Mouse (Mus musculus) midbrain, postnatal 0 days (tissue): ENCODE results near the gene Fndc9. TPM values are rescaled to one million over a fixed set of nuclear protein-coding genes. Genes with fewer than 3 reads are reported as not detected.

Experiments used
- ATAC-seq: fragments of 200-750 bp; cut with Nextera tagmentation; 2 replicates; pipeline ENCODE4 v1.8.0; 2017; ENCODE audit warnings: moderate number of reproducible peaks, mild to moderate bottlenecking, moderate TSS enrichment, moderate library complexity; ENCODE audit not compliant: low FRiP score
- DNase-seq: peaks from one replicate; pipeline ENCODE4 v3.0.0-alpha.2; 2015; ENCODE audit warnings: low spot score
- H3K27ac ChIP-seq: fragments of 300-500 bp; sonication (generic); 2 replicates; pipeline ENCODE4 v1.5.1; 2014; ENCODE audit warnings: low read depth, mild to moderate bottlenecking, low read length, mixed read lengths
- H3K27me3 ChIP-seq: fragments of 300-500 bp; sonication (generic); 2 replicates; pipeline ENCODE4 v1.6.1; 2014; ENCODE audit warnings: low read length, control low read depth, mixed read lengths; ENCODE audit not compliant: insufficient read depth
- H3K36me3 ChIP-seq: fragments of 300-500 bp; sonication (generic); 2 replicates; pipeline ENCODE4 v1.6.1; 2014; ENCODE audit warnings: low read length, control low read depth, mixed read lengths; ENCODE audit not compliant: insufficient read depth
- H3K4me1 ChIP-seq: fragments of 300-500 bp; sonication (generic); 2 replicates; pipeline ENCODE4 v1.6.1; 2014; ENCODE audit warnings: mild to moderate bottlenecking, control low read depth, antibody characterized with exemption, low read length, mixed read lengths; ENCODE audit not compliant: insufficient read depth
- H3K4me2 ChIP-seq: fragments of 300-500 bp; sonication (generic); 2 replicates; pipeline ENCODE4 v1.6.1; 2014; ENCODE audit warnings: low read depth, mild to moderate bottlenecking, low read length, mixed read lengths; ENCODE audit not compliant: poor library complexity, severe bottlenecking
- H3K4me3 ChIP-seq: fragments of 300-500 bp; sonication (generic); 2 replicates; pipeline ENCODE4 v1.5.1; 2014; ENCODE audit warnings: low read depth, mild to moderate bottlenecking, low read length, moderate library complexity
- H3K9ac ChIP-seq: fragments of 300-500 bp; sonication (generic); replicated peaks from 2 replicates; pipeline ENCODE4 v1.6.1; 2014; ENCODE audit warnings: mild to moderate bottlenecking, low read length, moderate library complexity, mixed read lengths; ENCODE audit not compliant: poor library complexity, severe bottlenecking
- H3K9me3 ChIP-seq: fragments of 300-500 bp; sonication (generic); 2 replicates; pipeline ENCODE4 v1.6.1; 2016; ENCODE audit warnings: low read length, control low read depth
- CTCF ChIP-seq: IDR thresholded peaks from 2 replicates; pipeline ENCODE4 v1.5.1; 2016; ENCODE audit warnings: antibody characterized with exemption, mild to moderate bottlenecking
- WGBS: fragments of 180-500 bp; shearing (Covaris S2); extraction: QIAGEN DNeasy Blood & Tissue Kit; methylation state at CpG from one replicate; pipeline ENCODE4 v1.1.7; 2014; 5-methylcytosine and 5-hydroxymethylcytosine counted together
- polyA plus RNA-seq: library from polyadenylated mRNA; unstranded; fragments of >200 nt; fragmentation: Nextera tagmentation; extraction: Ambion mirVana; gene quantifications from 2 replicates; pipeline ENCODE4 v1.2.1, GENCODE M21; 2015
- total RNA-seq: library from RNA; depleted of rRNA; stranded (reverse); fragments of >200 nt; gene quantifications from 2 replicates; pipeline ENCODE4 v1.2.3, GENCODE M21; 2014

Gene Fndc9
- total and polyA plus RNA-seq, 2 experiments from 2014 or later: 12.2 to 18.9 TPM

DNA sequence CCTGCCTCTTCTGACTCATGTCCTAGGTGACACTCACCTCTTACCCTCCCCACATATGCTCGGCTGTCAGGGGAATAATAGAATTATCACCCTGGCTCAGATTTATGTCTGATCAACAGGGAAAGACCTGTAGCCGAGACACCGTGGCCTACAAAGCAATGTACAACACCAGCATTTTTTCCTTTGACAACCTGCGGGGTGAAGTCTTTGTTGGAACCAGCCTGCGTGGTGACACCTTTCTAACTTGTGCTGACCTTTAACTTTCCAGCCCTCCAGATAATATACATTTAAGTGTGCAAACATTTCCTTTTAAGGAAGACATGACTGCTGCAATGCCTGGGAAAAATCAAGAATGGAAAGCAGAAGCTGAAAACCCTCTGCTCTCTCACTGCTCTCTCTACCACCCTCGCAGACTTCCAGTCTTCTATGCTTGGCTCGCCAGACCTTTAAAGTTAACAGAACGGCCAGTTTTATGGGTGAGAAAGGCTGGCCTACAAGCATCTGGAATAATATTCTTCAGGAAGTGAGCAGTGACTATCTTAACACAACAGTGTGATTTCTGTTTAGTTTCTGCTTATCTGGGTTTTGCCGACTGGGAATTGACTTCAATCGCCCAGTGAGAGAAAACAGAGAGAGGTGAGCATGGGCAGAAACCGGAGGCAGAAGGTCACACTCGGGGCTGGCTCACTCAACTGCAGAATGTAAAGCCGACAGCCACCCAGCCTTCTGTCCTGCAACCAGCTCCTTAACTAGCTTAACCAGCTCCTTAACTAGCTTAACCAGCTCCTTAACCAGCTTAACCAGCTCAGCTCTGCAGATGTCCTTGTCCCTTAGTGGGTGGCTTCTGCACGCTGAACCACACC lies 20.7 kb upstream of the Fndc9 start:
- Histone ChIP-seq H3K9ac (no peak overlapping the region), H3K36me3 (peaks cover 3% of the 10 kb centered on the region; the same call in 1 of the 2 replicates), H3K9me3 (no peaks in the 10 kb centered on the region), H3K4me2 (no peak overlapping the region), H3K27me3 (no peaks in the 10 kb centered on the region), H3K4me3 (no peak overlapping the region), H3K4me1 (peaks cover 7% of the 10 kb centered on the region), H3K27ac (peak overlapping the region; percentile 27; the same call in 1 of the 2 replicates)
- TF ChIP-seq CTCF: no peak
- ATAC-seq (no peak), DNase-seq (no peak)
- WGBS: 70% methylated on average over 14 of the region's 14 CpGs

DNA sequence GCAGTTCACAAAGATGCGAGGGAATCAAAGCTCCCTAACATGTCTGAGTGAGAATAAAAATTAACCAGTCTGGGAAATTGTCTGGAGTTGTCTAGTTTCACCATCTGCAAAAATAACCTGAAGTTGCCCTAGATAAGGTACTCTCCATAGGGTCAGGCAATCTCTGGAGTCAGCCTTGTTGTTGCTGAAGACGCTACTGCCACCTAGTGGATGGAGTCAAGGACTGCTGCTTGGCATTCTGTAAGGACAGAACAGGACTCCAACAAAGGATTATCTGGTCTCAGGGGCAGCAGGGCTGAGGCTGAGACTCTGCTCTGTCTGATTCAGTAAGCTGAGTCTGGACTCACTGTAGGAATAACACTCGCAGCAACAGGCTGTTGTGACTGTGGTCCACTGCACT lies 20.0 kb upstream of the Fndc9 start:
- ATAC-seq (peak; percentile 79), DNase-seq (peak; percentile 94)
- 22% methylated on average over 3 of the region's 3 CpGs for WGBS
- H3K27me3 ChIP-seq: no peaks in the 10 kb centered on the region
- peaks cover 9% of the 10 kb centered on the region for H3K4me1 ChIP-seq
- peak; percentile 99 for TF ChIP-seq CTCF
- no peak overlapping the region for H3K9ac ChIP-seq
- no peak overlapping the region for H3K4me3 ChIP-seq
- H3K27ac ChIP-seq: no peak overlapping the region
- no peaks in the 10 kb centered on the region for H3K9me3 ChIP-seq
- H3K36me3 ChIP-seq: 0 out of 2 replicates have a peak, but pooled peaks cover 3% of the 10 kb centered on the region
- no peak overlapping the region for H3K4me2 ChIP-seq

DNA sequence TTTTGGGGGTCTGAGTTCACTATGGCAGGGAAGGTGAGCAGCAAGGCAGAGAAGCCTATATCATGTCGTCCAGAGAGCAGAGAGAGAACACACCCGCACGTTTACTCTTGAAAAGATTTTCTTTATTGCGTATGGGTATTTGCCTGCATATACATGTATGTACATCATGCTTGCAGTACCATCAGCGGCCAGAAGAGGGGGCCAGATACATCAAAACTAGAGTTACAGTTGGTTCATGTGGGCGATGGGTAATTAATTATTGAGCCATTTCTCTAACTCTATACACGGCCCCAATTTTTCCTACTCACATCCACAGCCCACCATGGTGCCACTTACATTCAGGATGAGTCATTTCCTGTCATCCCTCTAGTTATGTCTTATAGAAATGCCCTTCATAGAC lies 18.7 kb upstream of the Fndc9 start:
- no peaks in the 10 kb centered on the region for H3K27me3 ChIP-seq
- ATAC-seq (no peak), DNase-seq (peak; percentile 77)
- no peak overlapping the region for H3K27ac ChIP-seq
- no peaks in the 10 kb centered on the region for H3K9me3 ChIP-seq
- peaks cover 8% of the 10 kb centered on the region for H3K36me3 ChIP-seq
- no peak overlapping the region for H3K9ac ChIP-seq
- peaks cover 9% of the 10 kb centered on the region for H3K4me1 ChIP-seq
- WGBS: 77% methylated on average over 7 of the region's 7 CpGs
- no peak overlapping the region for H3K4me3 ChIP-seq
- H3K4me2 ChIP-seq: no peak overlapping the region
- peak; percentile 83 for TF ChIP-seq CTCF

- WGBS: 73% methylated on average over 9 of the region's 9 CpGs
- no peak for DNase-seq
- no peak for TF ChIP-seq CTCF
- Histone ChIP-seq H3K27me3 (no peaks in the 10 kb centered on the region), H3K9me3 (no peaks in the 10 kb centered on the region), H3K9ac (no peak overlapping the region), H3K27ac (peak overlapping the region; percentile 84; the same call in 1 of the 2 replicates), H3K36me3 (peaks cover 14% of the 10 kb centered on the region), H3K4me1 (peaks cover 9% of the 10 kb centered on the region), H3K4me2 (no peak overlapping the region), H3K4me3 (no peak overlapping the region)
- ATAC-seq: no peak
Observed at GRCm38 (mm10) chr11:46217686-46218085, 17.6 kb upstream of the Fndc9 start.

DNA sequence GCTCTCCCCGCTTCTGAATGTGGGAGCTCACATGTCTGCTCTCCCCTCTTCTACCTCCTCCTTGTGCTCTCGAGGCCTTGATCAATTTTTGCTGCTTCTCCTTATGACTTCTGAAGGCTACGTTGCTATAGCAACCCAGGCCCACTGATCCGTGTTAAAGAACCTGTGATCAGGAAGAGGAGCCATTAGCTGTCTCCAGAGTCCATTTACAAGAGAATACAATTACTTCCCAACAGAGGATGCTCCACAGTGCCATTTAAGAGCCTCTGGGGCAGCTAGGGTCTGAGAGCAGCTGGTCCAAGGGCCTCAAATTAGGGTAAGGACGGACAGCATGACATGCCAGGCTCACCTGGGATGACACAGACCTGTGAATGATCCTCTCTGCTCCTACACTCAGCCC lies 16.7 kb upstream of the Fndc9 start:
- Histone ChIP-seq H3K36me3 (peaks cover 21% of the 10 kb centered on the region), H3K27me3 (no peaks in the 10 kb centered on the region), H3K4me2 (peak overlapping the region; percentile 6; the same call in 1 of the 2 replicates), H3K4me3 (no peak overlapping the region), H3K9me3 (no peaks in the 10 kb centered on the region), H3K27ac (peak overlapping the region; percentile 84), H3K9ac (no peak overlapping the region), H3K4me1 (peaks cover 9% of the 10 kb centered on the region)
- ATAC-seq (peak; percentile 70), DNase-seq (peak; percentile 83)
- no peak for TF ChIP-seq CTCF
- WGBS: 8% methylated on average over 5 of the region's 5 CpGs

DNA sequence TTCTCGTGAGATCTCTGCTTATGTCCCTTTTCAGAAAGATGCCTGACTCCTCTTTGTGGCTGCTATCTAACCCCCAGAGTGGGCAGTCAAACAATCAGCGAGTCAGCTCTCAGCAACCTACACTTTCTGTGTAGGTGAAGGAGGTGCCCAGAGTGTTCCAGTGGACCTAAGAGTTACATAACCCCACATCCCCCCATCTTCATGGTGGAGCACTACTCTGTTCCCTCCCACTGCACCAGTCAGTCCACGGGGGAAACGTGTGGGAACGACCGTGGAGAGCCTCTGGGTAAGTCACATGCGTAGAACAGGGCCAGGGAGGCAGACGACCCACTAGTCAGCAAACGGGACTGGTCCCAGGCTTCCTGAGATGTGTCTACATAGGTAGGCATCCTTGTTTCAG lies 16.0 kb upstream of the Fndc9 start:
- no peaks in the 10 kb centered on the region for H3K9me3 ChIP-seq
- no peak for DNase-seq
- no peak overlapping the region for H3K4me3 ChIP-seq
- H3K4me1 ChIP-seq: peaks cover 9% of the 10 kb centered on the region
- H3K9ac ChIP-seq: no peak overlapping the region
- H3K36me3 ChIP-seq: peaks cover 28% of the 10 kb centered on the region
- no peak overlapping the region for H3K4me2 ChIP-seq
- 74% methylated on average over 9 of the region's 9 CpGs for WGBS
- no peak for TF ChIP-seq CTCF
- peak overlapping the region; percentile 84 for H3K27ac ChIP-seq
- no peak for ATAC-seq
- H3K27me3 ChIP-seq: no peaks in the 10 kb centered on the region
